Mouse (Mus musculus): ENCODE data around the gene Srd5a3. TPM values are rescaled to one million over a fixed set of nuclear protein-coding genes. Genes with fewer than 3 reads are reported as not detected.
A peak's percentile ranks its signal among the peaks of the same experiment; 100 is the strongest.
"Not testable (repeated sequence)": the region's sequence is repeated elsewhere in the genome, so short reads cannot be mapped to it uniquely, and the experiment has no call there.

Srd5a3 gene
- 10 to 100 TPM; 29.6 to 34.8 (median 32.8) TPM for total RNA-seq (2022)

DNA sequence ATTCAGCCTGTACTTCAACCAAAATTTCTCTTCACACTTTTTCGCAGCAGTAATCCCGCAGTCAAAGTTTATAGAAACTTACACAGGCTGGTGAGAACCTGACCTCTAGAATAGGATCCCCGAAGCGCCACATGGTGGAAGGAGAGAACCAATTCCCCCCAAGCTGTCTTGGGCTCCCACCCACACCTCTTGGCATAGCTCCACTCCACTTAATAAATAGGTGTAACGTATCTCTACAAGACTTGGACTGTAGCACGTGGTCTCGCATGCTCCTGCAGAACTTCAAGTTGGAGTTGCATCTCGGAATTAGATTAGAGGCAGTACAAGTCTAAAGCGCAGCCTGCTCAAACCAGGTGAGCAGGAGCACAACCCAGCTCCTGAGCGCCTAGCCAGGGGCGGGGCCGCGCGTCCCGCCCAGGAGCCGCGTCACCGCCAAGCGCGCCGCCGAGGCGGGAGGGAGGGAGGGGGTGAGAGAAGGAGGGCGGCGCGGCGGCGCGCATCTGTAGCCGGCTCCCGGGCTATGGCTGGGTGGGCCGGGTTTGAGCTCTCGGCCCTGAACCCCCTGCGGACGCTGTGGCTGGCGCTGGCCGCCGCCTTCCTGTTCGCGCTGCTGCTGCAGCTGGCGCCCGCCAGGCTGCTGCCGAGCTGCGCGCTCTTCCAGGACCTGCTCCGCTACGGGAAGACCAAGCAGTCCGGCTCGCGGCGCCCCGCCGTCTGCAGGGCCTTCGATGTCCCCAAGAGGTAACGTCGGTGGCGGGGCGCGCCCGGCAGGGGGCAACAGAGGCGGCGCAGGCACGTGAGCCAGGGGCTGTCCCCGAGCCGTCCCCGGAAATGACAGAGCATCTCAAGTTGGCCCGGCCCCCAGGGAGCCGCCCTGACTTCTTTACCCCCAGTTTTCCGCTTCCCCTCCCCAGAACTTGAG, at the start of gene Srd5a3:
Srd5a3 (plus strand) TSS at position 464 of the 922 bp plus-strand sequence.
- peak; percentile 95 for DNase-seq

DNA sequence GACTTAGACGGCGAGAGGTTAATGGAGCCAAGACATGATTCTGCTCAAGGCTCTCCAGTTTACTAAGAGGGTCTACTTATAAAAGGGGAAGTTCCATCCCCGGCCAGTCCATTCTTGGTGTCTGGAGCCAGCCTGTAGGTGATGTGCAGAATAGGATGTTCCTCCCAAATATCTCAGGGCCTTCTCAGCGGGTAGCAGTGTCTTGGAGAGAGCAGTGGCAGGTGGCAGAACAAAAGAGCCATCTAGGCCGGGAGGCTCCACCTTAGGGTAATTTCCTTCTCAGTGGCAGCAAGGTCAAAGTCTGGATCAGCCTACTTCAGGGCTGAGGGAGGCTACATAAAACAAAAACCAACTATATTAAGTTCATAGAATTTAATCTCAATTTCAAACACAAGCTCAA, 36.3 kb upstream of the Srd5a3 start:
- DNase-seq: not testable (repeated sequence)

DNA sequence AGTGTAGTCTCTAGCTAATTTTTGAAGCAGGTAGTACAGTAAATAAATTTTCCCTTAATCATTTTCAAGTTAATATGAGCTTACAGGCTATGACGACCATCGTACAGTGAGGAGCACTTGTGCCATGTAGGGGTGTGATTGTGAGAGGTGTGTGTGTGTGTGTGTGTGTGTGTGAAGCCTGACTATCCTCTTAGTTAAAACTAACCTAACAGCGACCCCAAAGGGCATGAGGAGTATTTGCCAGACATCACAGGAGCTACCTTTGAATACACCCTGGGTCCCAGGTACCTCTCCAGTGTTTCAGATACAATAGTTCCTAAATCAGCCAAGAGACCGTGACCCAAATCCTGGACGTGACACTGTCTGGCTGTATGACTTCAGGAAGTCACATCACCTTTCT, 32.8 kb upstream of the Srd5a3 start:
- no peak for DNase-seq

DNA sequence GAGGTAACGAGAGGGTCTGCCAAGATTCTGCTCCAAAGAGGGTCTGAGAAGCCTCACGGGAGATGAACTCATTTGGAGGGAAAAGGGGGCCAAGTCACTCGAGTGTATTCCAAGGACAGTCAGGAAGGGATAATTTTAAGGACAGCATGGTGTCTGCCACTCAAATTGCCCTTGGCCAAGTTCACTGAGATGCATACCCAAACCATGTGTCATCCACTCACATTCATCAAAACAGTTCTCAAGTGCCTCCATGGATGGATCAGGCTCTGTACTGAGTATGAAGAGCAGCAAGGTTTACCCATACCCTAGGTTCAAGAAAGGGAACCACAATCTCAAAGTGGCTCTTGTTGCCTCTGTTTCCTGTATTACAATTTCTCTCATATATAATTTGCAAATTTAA, 31.6 kb upstream of the Srd5a3 start:
- DNase-seq: peak; percentile 11

DNA sequence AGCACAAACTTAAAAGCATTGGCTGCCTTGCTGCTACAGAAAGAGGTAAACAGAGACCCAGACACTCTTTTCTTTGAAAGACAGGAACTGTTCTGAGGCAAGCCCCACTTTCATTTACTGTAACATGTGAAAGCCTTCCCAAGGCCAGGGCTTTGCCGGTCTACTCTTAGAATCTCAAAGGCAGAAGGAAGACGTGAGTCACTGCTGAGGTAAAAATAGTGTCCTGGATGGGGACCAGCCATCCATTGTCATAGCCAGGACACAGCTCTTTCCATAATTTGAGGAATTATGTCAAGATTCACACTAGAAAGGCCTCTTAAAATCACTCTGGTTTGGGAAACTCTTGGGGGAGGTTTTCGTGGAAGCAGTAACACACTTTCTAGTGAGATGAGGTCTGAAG, 28.9 kb upstream of the Srd5a3 start:
- DNase-seq: no peak

GRCm38 (mm10) chr5:76112016-76112415, 28.1 kb upstream of the Srd5a3 start:
- no peak for DNase-seq

DNA sequence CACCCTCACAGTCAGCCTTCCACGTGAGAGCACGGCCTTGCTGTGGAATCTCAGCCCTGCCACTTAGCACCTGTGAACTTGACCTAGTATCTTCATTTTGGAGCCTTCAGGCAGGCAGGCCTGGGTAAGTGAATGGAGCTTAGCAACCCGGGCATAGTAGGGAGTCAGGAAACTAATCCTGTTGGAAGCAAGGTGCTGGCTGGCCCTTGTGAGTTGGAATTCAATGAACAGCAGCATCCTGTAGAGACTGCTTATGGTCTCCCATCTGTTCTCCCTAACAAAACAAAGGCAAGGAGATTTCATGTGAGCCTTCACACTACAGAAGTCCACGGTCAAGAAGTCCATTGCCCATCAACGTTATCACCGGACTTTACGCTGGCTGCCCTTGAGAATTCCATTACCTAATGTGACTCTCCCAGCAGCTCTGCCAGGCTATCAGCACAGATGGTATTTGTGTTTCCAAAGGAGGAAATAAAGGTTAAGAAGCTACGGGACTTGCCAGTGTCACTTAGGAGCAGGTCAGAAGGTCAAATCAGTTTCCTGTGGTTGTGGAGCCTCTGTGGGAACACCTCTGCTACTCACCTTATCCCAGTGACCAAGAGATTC, 24.5 kb upstream of the Srd5a3 start:
- no peak for DNase-seq

GRCm38 (mm10) chr5:76118441-76118840, 21.6 kb upstream of the Srd5a3 start:
- DNase-seq: peak; percentile 33

- no peak for DNase-seq
Measured at GRCm38 (mm10) chr5:76120634-76121033, 19.4 kb upstream of the Srd5a3 start.

GRCm38 (mm10) chr5:76127584-76128316, 12.3 kb upstream of the Srd5a3 start:
- DNase-seq: no peak

GRCm38 (mm10) chr5:76130292-76130691, 9.8 kb upstream of the Srd5a3 start:
- DNase-seq: no peak

DNA sequence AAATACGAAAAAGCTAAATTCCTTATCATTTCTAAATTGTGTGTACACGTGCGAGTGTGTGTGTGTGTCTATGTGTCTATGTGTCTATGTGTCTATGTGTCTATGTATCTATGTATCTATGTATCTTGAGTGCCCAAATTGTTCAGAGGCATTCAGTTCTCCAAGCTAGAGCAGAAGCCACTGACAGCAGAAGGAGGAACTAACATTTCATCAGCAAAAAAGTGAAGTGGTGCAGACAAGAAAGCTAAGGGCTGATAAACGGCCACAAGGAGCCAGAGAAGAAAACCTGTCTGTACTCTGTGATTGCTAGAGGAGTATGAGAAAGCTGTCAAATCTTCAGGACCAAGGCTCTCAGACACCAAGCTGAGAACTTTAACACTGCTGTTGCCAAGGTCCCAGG, 8.1 kb upstream of the Srd5a3 start:
- no peak for DNase-seq

DNA sequence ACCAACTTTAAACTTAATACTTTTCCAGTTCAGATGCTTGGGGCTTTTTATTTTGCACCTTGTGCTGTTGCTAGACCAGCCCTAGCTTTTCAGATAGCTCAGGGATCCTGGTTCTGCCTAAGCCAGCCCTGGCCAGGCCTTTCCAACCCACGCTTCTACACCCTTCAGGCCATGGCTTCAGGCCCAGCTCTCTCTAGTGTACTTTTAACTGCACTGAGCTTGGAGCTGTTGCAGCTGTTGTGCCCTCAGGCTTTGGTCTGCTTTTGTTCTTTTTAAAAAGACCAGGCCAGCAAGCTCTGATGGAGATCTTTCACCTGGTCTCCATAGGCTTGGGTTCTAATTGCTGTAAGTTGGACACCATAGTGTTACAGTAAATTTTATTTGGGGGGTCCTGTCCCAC, 4.4 kb upstream of the Srd5a3 start:
- DNase-seq: no peak

GRCm38 (mm10) chr5:76136271-76136670, 3.8 kb upstream of the Srd5a3 start:
- DNase-seq: no peak

DNA sequence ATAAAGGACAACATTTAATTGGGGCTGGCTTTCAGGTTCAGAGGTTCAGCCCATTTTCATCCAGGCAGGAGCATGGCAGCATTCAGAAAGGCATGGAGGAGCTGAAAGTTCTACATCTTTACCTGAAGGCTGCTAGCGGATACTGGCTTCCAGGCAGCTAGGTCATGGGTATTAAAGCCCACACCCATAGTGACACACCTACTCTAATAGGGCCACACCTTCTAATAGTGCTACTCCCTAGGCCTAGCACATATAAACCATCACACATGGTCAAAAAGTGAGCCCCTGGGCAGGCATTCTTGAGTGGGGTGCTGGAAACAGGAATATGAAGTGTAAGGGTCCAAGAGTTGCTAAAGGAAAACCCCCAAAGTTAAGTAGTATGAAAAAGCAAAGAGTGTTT, 2.5 kb upstream of the Srd5a3 start:
- no peak for DNase-seq

GRCm38 (mm10) chr5:76138071-76138470, 2.0 kb upstream of the Srd5a3 start:
- no peak for DNase-seq

- no peak for DNase-seq
Measured at GRCm38 (mm10) chr5:76138512-76138911, 1.6 kb upstream of the Srd5a3 start.

DNA sequence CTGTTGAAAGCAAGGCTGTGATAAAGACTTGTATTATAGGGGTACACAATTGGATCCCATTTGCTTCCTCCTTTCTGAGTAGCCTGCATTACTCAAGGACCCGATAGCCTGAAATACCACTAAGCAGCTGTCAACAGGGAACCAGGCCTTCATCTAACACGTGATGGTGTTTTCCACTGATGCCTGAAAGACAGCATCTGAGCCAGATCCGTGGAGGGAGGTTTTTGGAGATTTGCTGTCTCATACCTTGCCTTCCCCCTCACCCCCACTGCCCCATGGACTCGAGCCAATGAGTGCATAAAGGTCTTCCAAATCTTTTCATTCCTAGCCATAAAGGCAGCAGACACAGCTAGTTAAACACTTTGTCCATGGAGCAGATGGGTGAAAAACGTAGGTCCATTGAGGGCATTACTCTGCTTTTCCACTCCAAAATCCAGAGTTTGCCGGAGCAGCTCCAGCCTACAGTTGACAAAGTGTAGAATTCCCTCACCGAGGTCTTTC, 850 bp upstream of the Srd5a3 start:
- DNase-seq: no peak

DNA sequence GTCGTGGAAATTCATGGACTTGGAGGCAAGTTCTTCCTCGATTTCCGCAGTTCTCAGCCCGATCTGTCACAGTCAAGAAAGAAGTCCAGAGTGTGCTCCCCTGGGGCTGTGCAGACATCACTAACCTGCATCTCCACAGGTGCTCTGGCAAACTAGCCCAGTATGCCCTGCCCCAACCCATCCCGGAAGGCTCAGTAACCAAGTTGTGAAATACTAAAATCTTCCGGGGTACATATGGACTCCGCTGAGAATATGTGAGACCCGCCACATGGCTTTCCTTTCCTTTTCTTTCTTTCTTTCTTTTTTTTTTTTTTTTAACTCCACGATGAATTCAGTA, 627 bp downstream of the Srd5a3 start:
- no peak for DNase-seq

GRCm38 (mm10) chr5:76143356-76143755, 3.3 kb downstream of the Srd5a3 start:
- no peak for DNase-seq

GRCm38 (mm10) chr5:76146401-76146800, 6.3 kb downstream of the Srd5a3 start:
- no peak for DNase-seq

DNA sequence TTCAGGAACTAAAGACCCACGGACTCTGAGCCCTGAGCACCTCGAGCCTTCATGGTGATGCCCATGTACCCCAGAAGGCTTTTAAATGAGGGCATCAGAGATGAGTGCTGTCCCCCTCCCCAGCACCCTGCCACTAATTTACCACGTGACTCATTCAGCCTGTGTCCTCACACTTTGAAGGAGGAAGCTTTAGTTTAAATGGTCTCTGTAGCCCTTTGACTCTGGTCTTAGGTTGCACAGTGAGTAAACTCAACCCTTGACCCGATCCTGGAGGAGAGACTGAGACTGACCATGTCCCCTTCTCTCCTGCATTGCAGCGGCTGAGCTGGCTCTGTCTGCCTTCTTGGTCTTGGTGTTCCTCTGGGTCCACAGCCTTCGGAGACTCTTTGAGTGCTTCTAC, 9.4 kb downstream of the Srd5a3 start:
- DNase-seq: no peak

GRCm38 (mm10) chr5:76152956-76153355, 12.9 kb downstream of the Srd5a3 start:
- DNase-seq: no peak

Data from adrenal gland, adult 8-10 months (tissue).